Mouse (Mus musculus) fibroblast of lung, adult 2 months (primary cell): ENCODE measurements around the gene A130010J15Rik.

Experiments used
- DNase-seq: peaks from one replicate; pipeline ENCODE4 v3.0.0-alpha.2; 2011; ENCODE audit warnings: low read depth

Gene A130010J15Rik

GRCm38 (mm10) chr1:193200640-193201382 lies 33.0 kb downstream of the A130010J15Rik start:
- no peak for DNase-seq

- no peak for DNase-seq
These were observed 33.5 kb downstream of the A130010J15Rik start, which contains the start of gene Traf3ip3 for GRCm38 (mm10) chr1:193201383-193201778. TSS of gene Traf3ip3 (minus strand) at chr1:193201703.

DNA sequence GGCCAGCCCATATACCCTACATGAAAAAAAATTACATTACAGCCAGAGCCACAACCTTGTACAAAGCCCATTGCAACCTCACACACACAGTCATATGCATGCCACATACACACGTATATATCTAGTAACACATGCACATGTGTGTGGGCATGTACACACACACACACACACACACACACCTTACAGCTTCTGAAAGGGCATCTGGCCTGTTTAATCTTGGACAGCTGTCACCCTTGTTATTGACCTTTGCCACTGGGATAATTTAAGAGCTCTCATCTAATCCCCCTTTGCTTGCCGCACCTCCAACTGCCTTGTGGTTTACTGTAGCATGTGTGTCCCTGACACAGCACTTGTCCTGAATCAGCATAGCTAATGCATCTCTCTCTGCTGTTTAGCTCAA lies 36.0 kb downstream of the A130010J15Rik start:
- no peak for DNase-seq

DNA sequence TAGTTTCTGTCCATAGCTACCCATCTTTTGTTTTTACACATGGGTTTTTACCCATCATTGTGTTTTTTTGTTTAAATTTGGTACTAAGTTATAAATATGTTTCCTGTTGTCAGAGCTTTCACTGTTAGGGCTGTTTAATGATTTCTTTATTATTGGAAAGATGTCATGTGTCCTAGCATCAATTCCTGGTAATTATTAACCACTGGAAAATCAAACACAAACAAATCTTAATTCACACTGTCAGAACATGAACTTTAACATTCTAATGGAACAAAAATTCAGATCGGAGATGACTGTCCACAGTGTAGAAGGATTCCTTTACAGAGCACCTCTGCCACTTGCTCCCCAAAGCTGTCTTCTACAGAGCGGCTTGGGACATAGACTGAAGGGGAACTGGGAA lies 37.6 kb downstream of the A130010J15Rik start:
- no peak for DNase-seq

GRCm38 (mm10) chr1:193207503-193207902 lies 39.7 kb downstream of the A130010J15Rik start, which contains the start of gene Lamb3:
TSS of gene Lamb3 (plus strand) at chr1:193207699.
- no peak for DNase-seq

DNA sequence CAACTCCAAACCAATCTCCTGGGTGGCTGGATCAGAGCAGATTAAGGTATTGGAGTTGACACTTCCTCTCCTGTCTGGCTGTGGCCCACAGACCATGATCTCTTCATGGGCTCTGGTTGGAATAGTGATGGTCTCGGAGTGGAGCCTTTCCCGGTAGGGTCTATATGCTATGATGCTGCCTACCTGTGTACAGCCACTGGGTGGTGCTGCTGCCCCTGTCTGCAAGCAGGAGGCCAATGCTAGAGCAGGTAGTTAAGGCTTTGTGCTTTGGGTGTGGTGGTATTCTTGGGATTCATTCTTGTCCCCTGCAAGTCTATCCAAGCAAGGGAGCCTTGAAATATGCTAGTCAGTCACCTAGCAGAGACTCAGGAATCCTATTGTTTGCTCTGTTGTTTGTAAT lies 40.3 kb downstream of the A130010J15Rik start:
- no peak for DNase-seq

DNA sequence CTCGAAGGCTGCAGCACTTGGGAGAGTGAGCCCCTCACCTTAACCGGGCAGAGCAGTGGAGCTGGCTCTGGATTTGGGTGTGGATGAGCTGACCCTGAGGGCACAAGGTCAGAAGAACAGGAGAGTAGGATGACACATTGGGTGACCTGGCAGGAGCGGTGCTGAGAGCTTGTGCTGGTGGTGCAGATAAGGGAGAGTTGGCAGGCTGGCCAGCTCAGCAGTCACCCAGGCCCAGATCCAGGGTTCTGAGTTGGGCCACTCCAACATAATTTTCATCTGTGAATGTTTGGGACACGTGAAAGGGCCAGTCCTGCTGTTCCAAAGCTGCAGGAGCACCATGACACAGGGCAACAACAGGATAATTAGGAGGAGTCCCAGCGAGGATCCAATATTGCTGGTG lies 43.5 kb downstream of the A130010J15Rik start:
- DNase-seq, result no peak

DNA sequence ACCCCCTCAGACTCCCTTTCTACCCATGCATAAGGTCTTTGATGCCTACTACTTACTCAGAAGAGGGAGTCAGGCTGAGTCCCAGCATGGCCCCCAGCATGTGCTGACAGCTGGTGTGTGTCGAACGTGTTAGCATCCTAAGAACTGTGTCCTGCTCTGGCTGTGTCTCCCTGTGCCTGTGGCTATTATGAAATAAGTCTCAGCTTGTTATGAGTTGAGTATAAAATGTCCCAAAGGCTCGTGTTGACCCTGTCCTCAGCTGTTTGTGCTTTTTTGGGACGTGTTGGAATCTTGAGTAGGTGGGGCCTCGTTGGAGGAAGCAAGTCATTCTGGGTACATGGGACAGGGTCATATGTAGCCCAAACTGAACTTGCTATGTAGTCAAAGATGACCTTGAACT lies 46.2 kb downstream of the A130010J15Rik start:
- no peak for DNase-seq

- DNase-seq, result no peak
These were observed 48.2 kb downstream of the A130010J15Rik start for GRCm38 (mm10) chr1:193216000-193216399.

DNA sequence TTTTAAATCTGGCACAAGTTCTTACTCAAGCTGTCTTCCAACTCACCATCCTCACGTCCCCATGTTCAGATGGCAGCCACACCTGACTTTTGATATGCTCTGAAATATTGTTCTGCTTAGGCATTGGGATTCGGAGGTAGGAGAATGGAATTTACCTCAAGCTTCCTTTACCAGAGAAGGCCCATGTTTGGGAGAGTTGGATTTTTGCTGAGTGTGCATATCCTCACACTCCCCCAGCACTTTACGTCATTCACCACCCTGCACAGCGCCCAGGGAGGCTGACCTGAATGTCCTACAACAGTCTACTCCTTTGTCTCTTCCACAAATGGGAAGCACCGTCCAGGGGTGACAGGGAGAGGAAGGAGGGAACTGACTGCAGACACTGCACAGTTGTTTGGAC lies 52.6 kb downstream of the A130010J15Rik start:
- DNase-seq, result no peak

- no peak for DNase-seq
These were observed 57.7 kb downstream of the A130010J15Rik start for GRCm38 (mm10) chr1:193225531-193225930.

DNA sequence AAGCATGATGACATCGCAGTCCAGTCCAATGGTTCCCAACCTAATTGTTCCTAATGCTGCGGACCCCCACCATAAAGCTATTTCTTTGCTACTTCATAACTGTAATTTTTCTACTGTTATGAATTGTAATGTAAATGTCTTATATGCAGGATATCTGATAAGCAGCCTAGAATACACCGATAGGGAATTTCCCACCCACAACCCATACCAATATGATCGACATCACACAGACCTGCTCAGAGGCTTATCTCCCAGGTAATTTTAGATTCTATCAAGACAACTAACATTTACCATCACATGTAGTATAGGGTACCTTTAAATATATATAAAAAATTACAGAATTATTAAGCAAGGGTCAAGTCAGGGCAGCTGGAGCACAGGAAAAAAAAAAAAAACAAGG lies 58.3 kb downstream of the A130010J15Rik start:
- no peak for DNase-seq

DNA sequence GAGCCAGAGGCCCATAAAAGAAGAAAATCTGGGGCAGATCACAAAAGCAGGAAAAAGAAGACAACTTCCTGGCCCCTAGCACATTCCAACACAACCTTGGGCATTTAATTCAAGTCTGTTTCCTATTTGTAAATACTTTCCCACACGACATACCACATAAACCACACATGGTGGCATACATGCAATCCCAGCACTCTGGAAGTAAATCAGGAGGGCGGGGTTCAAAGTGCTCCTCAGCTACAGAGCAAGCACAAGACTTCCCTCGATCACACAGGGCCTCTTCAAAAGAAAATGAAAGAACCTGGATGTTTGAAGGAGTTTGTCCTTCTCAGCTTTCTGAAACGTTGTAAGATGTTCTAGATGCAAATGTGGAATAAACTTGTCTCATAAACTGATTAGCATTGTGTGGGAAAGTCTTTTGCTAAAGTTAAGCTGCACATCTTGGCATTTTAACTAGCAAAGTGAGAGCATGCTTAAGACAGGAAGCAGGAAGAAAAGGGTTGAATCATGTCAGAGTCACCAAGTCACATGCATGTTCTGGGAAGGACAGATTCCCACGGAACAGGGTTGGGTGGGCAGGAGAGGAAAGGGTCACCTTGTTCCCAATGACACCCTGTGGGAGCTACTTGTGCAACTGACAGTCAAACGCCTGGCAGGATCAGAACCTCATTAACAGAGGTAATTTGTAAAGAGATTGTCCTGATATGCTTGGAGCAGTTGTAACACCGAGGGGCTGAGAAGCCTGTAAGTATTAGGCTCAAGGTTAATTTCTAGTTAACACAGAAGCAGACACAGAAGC lies 59.1 kb downstream of the A130010J15Rik start:
- peak; percentile 27 for DNase-seq
